In genomic region chr5:118635476-118636187, GRCm38 (mm10) we compare ENCODE assay signal across 12 mouse cellular contexts.
A peak's percentile ranks its signal among the peaks of the same experiment; 100 is the strongest.
DNase-seq lines count a peak whose midpoint lies in the region; ATAC-seq and TF ChIP-seq lines count a peak whose summit lies in the region.
"Had no signal": no experiment of that assay in that cellular context is flagged by ENCODE, and none has a peak within 500 bp of the region (broad histone marks: within the 10 kb centered on the region; RNA-seq: fewer than 3 reads in every experiment).

No protein-coding gene starts in this region.

- H3K4me2 ChIP-seq in forebrain, embryonic 16.5 days (ENCODE audit: low read length): no peak overlapping the region
- H3K4me2 ChIP-seq in midbrain, embryonic 15.5 days: no peak overlapping the region
- H3K4me2 ChIP-seq: liver, embryonic 13.5 days had no signal

- DNase-seq in kidney, adult 2 months: peak; percentile 26
- DNase-seq in kidney, adult 18-20 months: no peak
- DNase-seq in embryo, embryonic 10.5 days (ENCODE audit: low spot score): peak; percentile 45
- no peak for DNase-seq in c-Kit-positive CD71-positive TER-119-positive erythroid progenitor cells, embryonic 14.5 days (ENCODE audit: low spot score)
- DNase-seq in frontal cortex, adult 2 months (ENCODE audit: extremely low spot score in 1 of 2, low spot score in 1 of 2): no peak
- DNase-seq: cerebellum, postnatal 14 days; heart, postnatal 14 days; liver, embryonic 13.5 days had no signal

- TF ChIP-seq POLR2A in kidney, adult 2 months (IDR thresholded peaks at IDR 0.05; ENCODE audit: low read depth, low read length): no peak

- WGBS in kidney, adult 2 months: 37% methylated on average over 11 of the region's 11 CpGs
- 7% methylated on average over 11 of the region's 11 CpGs for WGBS in forebrain, embryonic 16.5 days
- WGBS in midbrain, embryonic 15.5 days: 3% methylated on average over 11 of the region's 11 CpGs

- no peaks in the 10 kb centered on the region for H3K27me3 ChIP-seq in kidney, adult 2 months (replicated peaks; ENCODE audit: control insufficient read depth, insufficient read depth, low read length)
- H3K27me3 ChIP-seq in forebrain, embryonic 16.5 days (replicated peaks; ENCODE audit: control insufficient read depth, insufficient read depth, low read length): no peaks in the 10 kb centered on the region
- no peaks in the 10 kb centered on the region for H3K27me3 ChIP-seq in midbrain, embryonic 15.5 days (replicated peaks)
- H3K27me3 ChIP-seq: liver, embryonic 13.5 days had no signal

- peaks cover 15% of the 10 kb centered on the region for H3K4me1 ChIP-seq in kidney, adult 2 months (ENCODE audit: control insufficient read depth, insufficient read depth, low read length)
- peaks cover 18% of the 10 kb centered on the region for H3K4me1 ChIP-seq in forebrain, embryonic 16.5 days (replicated peaks; ENCODE audit: control insufficient read depth, insufficient read depth, low read length)
- H3K4me1 ChIP-seq in midbrain, embryonic 15.5 days: peaks cover 25% of the 10 kb centered on the region

- no peak for ATAC-seq in forebrain, embryonic 16.5 days
- ATAC-seq in midbrain, embryonic 15.5 days (replicated peaks): no peak
- ATAC-seq in activated CD4-positive, CD25-positive, alpha-beta regulatory T cell, adult 4 months: no peak

- no peak overlapping the region for H3K9ac ChIP-seq in forebrain, embryonic 16.5 days (replicated peaks; ENCODE audit: low read depth, low read length)
- no peak overlapping the region for H3K9ac ChIP-seq in midbrain, embryonic 15.5 days
- H3K9ac ChIP-seq: liver, embryonic 13.5 days had no signal

- H3K27ac ChIP-seq in kidney, adult 2 months (ENCODE audit: insufficient read depth, low read depth, low read length): no peak overlapping the region
- peak overlapping the region; percentile 39; the same call in 1 of the 2 replicates for H3K27ac ChIP-seq in forebrain, embryonic 16.5 days (ENCODE audit: low read length)
- H3K27ac ChIP-seq in midbrain, embryonic 15.5 days: peak overlapping the region; percentile 51
- H3K27ac ChIP-seq: liver, embryonic 13.5 days had no signal

- H3K9me3 ChIP-seq in forebrain, embryonic 16.5 days (ENCODE audit: control insufficient read depth, low read length): no peaks in the 10 kb centered on the region
- H3K9me3 ChIP-seq in midbrain, embryonic 15.5 days: no peaks in the 10 kb centered on the region
- H3K9me3 ChIP-seq: G1E; liver, embryonic 13.5 days had no signal

- no peak overlapping the region for H3K4me3 ChIP-seq in kidney, adult 2 months (ENCODE audit: insufficient read depth, low read depth, low read length)
- no peak overlapping the region for H3K4me3 ChIP-seq in forebrain, embryonic 16.5 days (replicated peaks; ENCODE audit: low read length)
- no peak overlapping the region for H3K4me3 ChIP-seq in midbrain, embryonic 15.5 days
- H3K4me3 ChIP-seq: liver, embryonic 13.5 days had no signal

- no peaks in the 10 kb centered on the region for H3K36me3 ChIP-seq in kidney, adult 2 months (ENCODE audit: control insufficient read depth, insufficient read depth, low read length)
- no peaks in the 10 kb centered on the region for H3K36me3 ChIP-seq in forebrain, embryonic 16.5 days (ENCODE audit: control insufficient read depth, insufficient read depth)
- no peaks in the 10 kb centered on the region for H3K36me3 ChIP-seq in midbrain, embryonic 15.5 days (replicated peaks)

- TF ChIP-seq CTCF in kidney, adult 2 months (conservative IDR thresholded peaks at IDR 0.05; ENCODE audit: insufficient read depth, insufficient read length, low read depth, low read length): no peak

Comparison
In these comparisons a context has a peak if more than half of its experiments do, and no peak if none do; other contexts are left out.
1. DNase-seq: peak in kidney, adult 2 months (single experiment) and embryo, embryonic 10.5 days (single experiment); none in kidney, adult 18-20 months (single experiment), c-Kit-positive CD71-positive TER-119-positive erythroid progenitor cells, embryonic 14.5 days (single experiment) and frontal cortex, adult 2 months (0 of 2).